Mouse (Mus musculus): ENCODE measurements around the gene Prss46.

GRCm38 (mm10) chr9:110902271-110902670 lies 58.0 kb downstream of the Prss46 start:
- TF ChIP-seq MAX (IDR thresholded peaks at IDR 0.05; ENCODE audit: low read depth) = no peak
- TF ChIP-seq POLR2A (IDR thresholded peaks at IDR 0.05; ENCODE audit: insufficient read length, low read depth) = no peak
- TF ChIP-seq SRF (IDR thresholded peaks at IDR 0.05; ENCODE audit: control insufficient read depth, insufficient read length, low read depth) = no peak
- no peak for TF ChIP-seq TCF3 (IDR thresholded peaks at IDR 0.05; ENCODE audit: insufficient read length, low read depth)
- TF ChIP-seq E2F4 (IDR thresholded peaks at IDR 0.05; ENCODE audit: insufficient read depth) = no peak
- TF ChIP-seq MYOD1 (IDR thresholded peaks at IDR 0.05; ENCODE audit: control insufficient read depth in 1 of 3, insufficient read length in 2 of 3, low read depth in 2 of 3) = no peak
